Mouse (Mus musculus) liver, postnatal 0 days (tissue): ENCODE measurements around the gene Tlk2.

Experiments
- CTCF ChIP-seq: sonication (generic); IDR thresholded peaks from 2 replicates; pipeline ENCODE4 v1.5.1; 2016; ENCODE audit warnings: antibody characterized with exemption, low read depth
- EP300 ChIP-seq: IDR thresholded peaks from 2 replicates; pipeline ENCODE4 v1.6.1; 2016; ENCODE audit warnings: antibody characterized with exemption, low read depth, mild to moderate bottlenecking

DNA sequence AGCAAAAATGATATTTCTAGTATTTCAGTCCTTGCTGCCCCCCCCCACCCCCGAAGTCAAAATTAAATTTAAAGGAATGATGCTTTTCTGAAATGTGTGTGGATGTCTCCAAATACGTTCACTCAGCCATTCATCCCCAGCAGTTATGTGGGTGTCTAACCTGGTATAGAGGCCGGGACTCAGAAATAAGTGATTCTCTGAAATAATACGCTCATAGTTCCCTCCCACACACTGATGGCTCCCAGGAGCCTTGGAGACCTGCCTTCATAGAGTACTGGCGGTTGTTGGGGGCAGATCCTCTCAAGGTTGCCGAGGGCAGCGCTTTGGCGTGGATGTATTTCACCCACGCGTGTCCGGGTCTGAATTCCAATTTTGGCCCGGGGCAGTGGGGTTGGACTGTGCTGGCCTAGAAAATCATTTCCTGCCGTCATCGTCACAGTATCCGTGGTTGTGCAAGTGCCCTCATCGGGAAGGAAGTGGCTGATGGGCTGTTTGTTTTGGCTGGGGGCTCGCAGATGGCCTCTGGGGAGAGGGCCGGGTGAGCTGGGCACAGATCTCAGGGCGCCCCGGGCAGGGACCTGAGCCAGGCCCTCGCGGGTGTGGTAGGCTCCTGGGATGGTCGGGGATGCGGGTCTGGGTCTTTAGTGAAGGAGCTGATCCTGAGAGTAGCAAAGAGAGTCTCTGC, 132.8 kb downstream of the Tlk2 start:
- TF ChIP-seq EP300: no peak
- TF ChIP-seq CTCF: no peak
